Mouse (Mus musculus) CD4-positive, CD25-positive, alpha-beta regulatory T cell, adult 9 weeks (primary cell): Measurements from ENCODE around the gene Ddc. TPM values are rescaled to one million over a fixed set of nuclear protein-coding genes. Genes with fewer than 3 reads are reported as not detected.

ENCODE experiments used
- polyA plus RNA-seq: library from polyadenylated mRNA; unstranded; fragments of 100-300 nt; shearing (Covaris generic); gene quantifications from one replicate; pipeline ENCODE4 v1.2.1, GENCODE M21; 2017

The Ddc gene
- 7.1 TPM for polyA plus RNA-seq

DNA sequence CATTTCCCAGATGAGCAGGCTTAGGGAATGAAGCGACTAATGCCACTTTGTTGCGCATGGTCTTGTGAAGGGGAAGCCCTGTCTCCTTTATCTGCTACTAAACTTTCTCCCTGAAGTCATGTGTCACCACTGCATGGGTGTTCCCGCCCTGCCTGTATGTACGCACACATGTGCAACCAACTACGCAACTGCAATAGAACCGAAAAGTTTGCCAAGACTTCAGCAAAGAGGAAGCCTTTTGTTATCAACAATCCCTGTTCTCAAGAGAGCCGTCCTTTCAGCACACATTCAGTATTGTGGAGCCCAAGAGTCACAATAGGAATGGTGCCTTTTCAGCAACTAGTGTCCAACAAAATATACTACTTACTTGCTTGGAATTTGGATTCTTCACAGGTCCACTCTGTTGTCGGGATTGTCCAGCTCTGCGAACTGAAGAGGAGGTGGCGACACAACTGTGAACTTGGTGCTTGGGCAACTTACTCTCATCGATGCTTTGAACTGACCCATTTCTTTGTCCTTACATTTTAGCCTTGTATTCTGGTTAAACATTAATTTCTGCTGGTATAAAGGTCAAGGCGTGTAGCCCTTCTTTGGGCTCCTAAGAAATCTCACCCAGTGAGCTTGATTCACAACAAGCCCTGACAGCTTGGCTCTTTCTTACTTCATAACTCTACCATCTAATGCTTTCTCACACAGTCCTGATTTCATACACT lies at the start of gene Ddc:
Ddc (minus strand) TSS at position 500 of the 713 bp plus-strand sequence.

DNA sequence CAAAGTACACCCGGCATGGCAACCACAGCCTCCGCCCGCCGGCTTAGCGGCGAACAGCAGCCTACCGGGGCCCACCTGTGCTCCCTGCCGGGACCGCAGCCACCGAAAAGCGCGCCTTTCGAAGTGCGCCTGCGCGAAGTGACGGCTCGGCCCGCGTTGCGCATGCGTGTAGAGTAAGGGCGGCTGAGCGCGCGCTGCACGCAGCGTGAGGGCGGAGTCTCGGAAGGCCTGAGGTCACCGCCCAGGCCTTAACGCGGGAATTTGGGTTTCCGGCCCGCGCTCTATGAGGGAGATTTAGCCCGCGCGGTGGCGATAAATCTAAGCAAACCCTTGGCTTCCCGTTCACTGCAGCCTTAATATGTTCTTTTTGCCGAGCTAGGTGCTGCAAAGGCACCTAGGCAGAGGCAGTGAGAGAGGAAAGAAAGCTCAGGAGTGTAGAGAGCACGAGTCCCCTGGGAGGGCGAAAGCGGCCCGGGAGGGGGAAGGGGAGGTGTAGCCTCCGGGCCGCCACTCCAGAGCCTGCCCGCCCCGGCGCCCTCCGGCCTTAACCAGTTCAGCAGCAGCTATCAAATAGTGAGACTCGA lies 89.0 kb downstream of the Ddc start, which contains the start of gene Fignl1:
Fignl1 (minus strand) TSS at position 143 of the 584 bp plus-strand sequence.

Other genes starting within 250 kb of the Ddc start
- gene Ikzf1, start 213.1 kb downstream of the Ddc start, polyA plus RNA-seq = 83.4 TPM
- 6.1 TPM for gene Fignl1, start 89.2 kb downstream of the Ddc start, polyA plus RNA-seq
- gene Grb10, start 140.5 kb upstream of the Ddc start, polyA plus RNA-seq = not detected